Mouse (Mus musculus): ENCODE data around the gene Caprin1. TPM values are rescaled to one million over a fixed set of nuclear protein-coding genes. Genes with fewer than 3 reads are reported as not detected.

Gene Caprin1
- polyA plus RNA-seq (2015; fragmentation: Nextera tagmentation; extraction: Ambion mirVana) = 61.9 and 69.2 TPM in 2 replicates

DNA sequence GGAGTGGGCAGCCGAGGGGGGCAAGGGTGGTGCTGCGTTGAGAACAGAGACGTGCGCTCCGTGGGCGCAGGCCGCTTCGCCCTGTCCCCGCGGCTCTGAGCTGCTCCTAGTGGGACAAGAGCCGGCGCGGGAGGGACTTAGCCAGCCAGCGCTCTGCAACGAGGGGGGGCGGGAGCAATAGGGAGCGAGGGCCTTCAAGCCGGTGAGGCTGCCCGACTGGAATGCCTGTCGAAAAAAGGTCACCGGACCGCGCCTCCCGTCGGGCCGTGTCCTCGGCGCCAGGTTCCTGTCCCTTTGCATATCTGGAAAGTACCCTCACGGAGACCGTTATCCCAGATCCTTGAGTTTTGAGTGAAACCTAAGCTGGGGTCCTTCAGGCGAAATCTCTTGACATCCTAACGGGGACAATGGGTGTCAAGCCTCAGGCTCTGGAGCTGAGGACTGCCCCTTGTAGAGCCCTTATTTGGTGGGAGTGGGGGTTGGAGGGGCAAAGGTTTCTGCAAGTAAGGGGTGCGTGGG is at the start of gene Caprin1:
TSS of gene Caprin1 (minus strand) at position 159 of the 519 bp plus-strand sequence.
- peak; percentile 91 for TF ChIP-seq EP300 (IDR thresholded peaks at IDR 0.05; ENCODE audit: low read depth)
- TF ChIP-seq CTCF (IDR thresholded peaks at IDR 0.05; ENCODE audit: low read depth) = no peak
- DNase-seq = peak; percentile 94

DNA sequence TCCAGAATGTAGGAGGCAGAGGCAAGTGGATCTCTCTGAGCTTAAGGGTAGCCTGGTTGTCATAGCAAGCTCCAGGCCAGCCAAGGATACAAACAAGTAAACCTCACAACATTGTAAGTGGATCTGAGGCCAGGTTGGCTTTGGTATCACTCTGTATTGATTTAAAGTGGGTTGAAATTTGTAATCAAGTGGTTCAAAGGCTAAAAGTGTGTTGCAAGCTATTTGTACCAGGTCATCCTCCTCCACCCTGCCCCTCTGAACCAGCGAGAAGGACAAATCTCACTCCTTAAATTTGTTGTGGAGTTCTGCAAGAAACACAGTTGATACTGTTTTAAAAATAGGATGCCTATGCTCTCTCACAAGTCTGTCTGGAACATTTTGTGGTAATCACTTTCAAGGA is 49.4 kb upstream of the Caprin1 start:
- no peak overlapping the region for H3K4me2 ChIP-seq (ENCODE audit: low read depth, low read length)
- WGBS (ENCODE audit: insufficient replicate concordance) = 38% methylated on average over 1 of the region's 1 CpGs
- peak; percentile 86 for ATAC-seq

More for the DNA sequence above, at the start of gene Caprin1:
- Histone ChIP-seq H3K9ac (replicated peaks) (peak within 1 kb of the TSS; percentile 99), H3K27ac (ENCODE audit: low read depth) (peak within 1 kb of the TSS; percentile 100), H3K4me3 (ENCODE audit: low read depth, low read length) (peak within 1 kb of the TSS; percentile 98), H3K27me3 (ENCODE audit: insufficient read depth, low read length) (no peaks in the 10 kb centered on the region), H3K4me2 (ENCODE audit: low read depth, low read length) (peak within 1 kb of the TSS; percentile 82), H3K36me3 (replicated peaks; ENCODE audit: insufficient read depth, low read length) (peaks cover 21% of the 10 kb centered on the region), H3K9me3 (ENCODE audit: low read length) (no peaks in the 10 kb centered on the region), H3K4me1 (ENCODE audit: insufficient read depth) (peaks cover 11% of the 10 kb centered on the region)
- WGBS (ENCODE audit: insufficient replicate concordance) = under 1% methylated on average over 32 of the region's 33 CpGs
- peak; percentile 91 for ATAC-seq

GRCm38 (mm10) chr2:103846271-103846670 is 48.8 kb upstream of the Caprin1 start:
- H3K4me1 ChIP-seq (ENCODE audit: insufficient read depth) = peaks cover 4% of the 10 kb centered on the region; the same call in 1 of the 2 replicates
- WGBS (ENCODE audit: insufficient replicate concordance) = 79% methylated on average over 4 of the region's 4 CpGs
- 0 out of 2 replicates have a peak overlapping the region, but pooled peaks have one; percentile 29 for H3K27ac ChIP-seq (ENCODE audit: low read depth)
- TF ChIP-seq CTCF (IDR thresholded peaks at IDR 0.05; ENCODE audit: low read depth) (no peak), EP300 (IDR thresholded peaks at IDR 0.05; ENCODE audit: low read depth) (no peak)
- H3K4me2 ChIP-seq (ENCODE audit: low read depth, low read length) = no peak overlapping the region
- H3K9me3 ChIP-seq (ENCODE audit: low read length) = no peaks in the 10 kb centered on the region
- ATAC-seq (no peak), DNase-seq (no peak)
- no peak overlapping the region for H3K4me3 ChIP-seq (ENCODE audit: low read depth, low read length)
- H3K27me3 ChIP-seq (ENCODE audit: insufficient read depth, low read length) = no peaks in the 10 kb centered on the region
- H3K9ac ChIP-seq (replicated peaks) = no peak overlapping the region
- no peaks in the 10 kb centered on the region for H3K36me3 ChIP-seq (replicated peaks; ENCODE audit: insufficient read depth, low read length)

More for the DNA sequence above, 49.4 kb upstream of the Caprin1 start:
- Histone ChIP-seq H3K4me3 (ENCODE audit: low read depth, low read length) (no peak overlapping the region), H3K4me1 (ENCODE audit: insufficient read depth) (peaks cover 4% of the 10 kb centered on the region; the same call in 1 of the 2 replicates), H3K9ac (replicated peaks) (no peak overlapping the region), H3K27me3 (ENCODE audit: insufficient read depth, low read length) (no peaks in the 10 kb centered on the region), H3K27ac (ENCODE audit: low read depth) (peak overlapping the region; percentile 29; the same call in 1 of the 2 replicates), H3K9me3 (ENCODE audit: low read length) (no peaks in the 10 kb centered on the region), H3K36me3 (replicated peaks; ENCODE audit: insufficient read depth, low read length) (no peaks in the 10 kb centered on the region)
- TF ChIP-seq CTCF (IDR thresholded peaks at IDR 0.05; ENCODE audit: low read depth) (no peak), EP300 (IDR thresholded peaks at IDR 0.05; ENCODE audit: low read depth) (peak; percentile 57; the same call in 1 of the 2 replicates)
- no peak for DNase-seq

GRCm38 (mm10) chr2:103844016-103844415 is 46.6 kb upstream of the Caprin1 start:
- Histone ChIP-seq H3K27ac (ENCODE audit: low read depth) (no peak overlapping the region), H3K4me1 (ENCODE audit: insufficient read depth) (peaks cover 4% of the 10 kb centered on the region; the same call in 1 of the 2 replicates), H3K4me3 (ENCODE audit: low read depth, low read length) (no peak overlapping the region), H3K36me3 (replicated peaks; ENCODE audit: insufficient read depth, low read length) (no peaks in the 10 kb centered on the region), H3K27me3 (ENCODE audit: insufficient read depth, low read length) (no peaks in the 10 kb centered on the region), H3K9me3 (ENCODE audit: low read length) (no peaks in the 10 kb centered on the region), H3K9ac (replicated peaks) (no peak overlapping the region), H3K4me2 (ENCODE audit: low read depth, low read length) (no peak overlapping the region)
- ATAC-seq (no peak), DNase-seq (no peak)
- 85% methylated on average over 2 of the region's 2 CpGs for WGBS (ENCODE audit: insufficient replicate concordance)
- TF ChIP-seq EP300 (IDR thresholded peaks at IDR 0.05; ENCODE audit: low read depth) = no peak
- no peak for TF ChIP-seq CTCF (IDR thresholded peaks at IDR 0.05; ENCODE audit: low read depth)

DNA sequence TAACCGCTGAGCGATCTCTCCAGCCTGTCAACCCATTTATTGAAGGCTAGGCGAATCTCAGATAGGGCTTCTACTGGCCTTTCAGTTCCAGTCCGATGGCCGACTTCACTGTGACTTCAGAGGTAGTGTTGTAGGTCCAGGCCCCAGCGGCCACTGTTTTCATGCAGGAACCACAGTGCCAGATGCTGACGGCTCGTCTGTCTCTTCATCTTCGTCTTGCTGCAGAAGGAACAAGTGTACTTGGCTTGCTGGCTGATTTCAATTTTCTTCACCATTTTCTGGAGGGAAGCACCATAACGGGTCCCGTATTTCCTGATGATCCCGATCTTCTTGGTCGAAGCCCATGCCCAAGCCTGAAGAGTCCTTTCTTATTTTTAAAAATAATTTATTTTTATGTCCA is 45.9 kb upstream of the Caprin1 start:
- H3K27me3 ChIP-seq (ENCODE audit: insufficient read depth, low read length) = no peaks in the 10 kb centered on the region

GRCm38 (mm10) chr2:103842299-103842698 is 44.9 kb upstream of the Caprin1 start:
- Histone ChIP-seq H3K27ac (ENCODE audit: low read depth) (no peak overlapping the region), H3K4me3 (ENCODE audit: low read depth, low read length) (no peak overlapping the region), H3K9ac (replicated peaks) (no peak overlapping the region), H3K36me3 (replicated peaks; ENCODE audit: insufficient read depth, low read length) (no peaks in the 10 kb centered on the region), H3K4me1 (ENCODE audit: insufficient read depth) (peaks cover 4% of the 10 kb centered on the region; the same call in 1 of the 2 replicates), H3K4me2 (ENCODE audit: low read depth, low read length) (no peak overlapping the region), H3K27me3 (ENCODE audit: insufficient read depth, low read length) (no peaks in the 10 kb centered on the region), H3K9me3 (ENCODE audit: low read length) (no peaks in the 10 kb centered on the region)
- TF ChIP-seq EP300 (IDR thresholded peaks at IDR 0.05; ENCODE audit: low read depth) (no peak), CTCF (IDR thresholded peaks at IDR 0.05; ENCODE audit: low read depth) (no peak)
- 46% methylated on average over 4 of the region's 5 CpGs for WGBS (ENCODE audit: insufficient replicate concordance)
- no peak for ATAC-seq
- no peak for DNase-seq

More for the DNA sequence above, 45.9 kb upstream of the Caprin1 start:
- no peaks in the 10 kb centered on the region for H3K36me3 ChIP-seq (replicated peaks; ENCODE audit: insufficient read depth, low read length)
- H3K27ac ChIP-seq (ENCODE audit: low read depth) = no peak overlapping the region
- ATAC-seq (no peak), DNase-seq (no peak)
- no peak overlapping the region for H3K9ac ChIP-seq (replicated peaks)
- no peaks in the 10 kb centered on the region for H3K9me3 ChIP-seq (ENCODE audit: low read length)
- no peak overlapping the region for H3K4me3 ChIP-seq (ENCODE audit: low read depth, low read length)
- H3K4me2 ChIP-seq (ENCODE audit: low read depth, low read length) = no peak overlapping the region
- WGBS (ENCODE audit: insufficient replicate concordance) = 86% methylated on average over 13 of the region's 13 CpGs
- H3K4me1 ChIP-seq (ENCODE audit: insufficient read depth) = peaks cover 4% of the 10 kb centered on the region; the same call in 1 of the 2 replicates
- no peak for TF ChIP-seq EP300 (IDR thresholded peaks at IDR 0.05; ENCODE audit: low read depth)
- TF ChIP-seq CTCF (IDR thresholded peaks at IDR 0.05; ENCODE audit: low read depth) = no peak
